Mouse (Mus musculus) heart, embryonic 10.5 days (tissue): Measurements from ENCODE around the gene Slc25a51. TPM values are rescaled to one million over a fixed set of nuclear protein-coding genes. Genes with fewer than 3 reads are reported as not detected.
A peak's percentile ranks its signal among the peaks of the same experiment; 100 is the strongest.

Source experiments
- DNase-seq: peaks from one replicate; pipeline ENCODE4 v3.0.0-alpha.2; 2017; ENCODE audit warnings: low spot score
- H3K27ac ChIP-seq: fragments of 300-500 bp; sonication (generic); 2 replicates; pipeline ENCODE4 v1.5.1; 2016; ENCODE audit warnings: mild to moderate bottlenecking
- H3K27me3 ChIP-seq: fragments of 300-500 bp; sonication (generic); 2 replicates; pipeline ENCODE4 v1.6.1; 2016; ENCODE audit warnings: mild to moderate bottlenecking; ENCODE audit not compliant: poor library complexity, insufficient read depth, severe bottlenecking
- H3K36me3 ChIP-seq: fragments of 300-500 bp; sonication (generic); 2 replicates; pipeline ENCODE4 v1.6.1; 2016; ENCODE audit warnings: mild to moderate bottlenecking, moderate library complexity
- H3K4me1 ChIP-seq: fragments of 300-500 bp; sonication (generic); 2 replicates; pipeline ENCODE4 v1.6.1; 2016; ENCODE audit warnings: mild to moderate bottlenecking
- H3K4me3 ChIP-seq: fragments of 300-500 bp; sonication (generic); 2 replicates; pipeline ENCODE4 v1.5.1; 2016; ENCODE audit warnings: mild to moderate bottlenecking, moderate library complexity
- H3K9me3 ChIP-seq: fragments of 300-500 bp; sonication (generic); 2 replicates; pipeline ENCODE4 v1.6.1; 2016; ENCODE audit warnings: mild to moderate bottlenecking, moderate library complexity
- WGBS: fragments of 180-500 bp; shearing (Covaris S2); methylation state at CpG from one replicate; pipeline ENCODE4 v1.1.7; 2016; 5-methylcytosine and 5-hydroxymethylcytosine counted together
- polyA plus RNA-seq: library from polyadenylated mRNA; unstranded; fragments of >200 nt; fragmentation: Nextera tagmentation; extraction: Ambion mirVana; gene quantifications from 2 replicates; pipeline ENCODE4 v1.2.1, GENCODE M21; 2016

Slc25a51 gene
- 66.2 and 77.3 TPM in 2 replicates for polyA plus RNA-seq

DNA sequence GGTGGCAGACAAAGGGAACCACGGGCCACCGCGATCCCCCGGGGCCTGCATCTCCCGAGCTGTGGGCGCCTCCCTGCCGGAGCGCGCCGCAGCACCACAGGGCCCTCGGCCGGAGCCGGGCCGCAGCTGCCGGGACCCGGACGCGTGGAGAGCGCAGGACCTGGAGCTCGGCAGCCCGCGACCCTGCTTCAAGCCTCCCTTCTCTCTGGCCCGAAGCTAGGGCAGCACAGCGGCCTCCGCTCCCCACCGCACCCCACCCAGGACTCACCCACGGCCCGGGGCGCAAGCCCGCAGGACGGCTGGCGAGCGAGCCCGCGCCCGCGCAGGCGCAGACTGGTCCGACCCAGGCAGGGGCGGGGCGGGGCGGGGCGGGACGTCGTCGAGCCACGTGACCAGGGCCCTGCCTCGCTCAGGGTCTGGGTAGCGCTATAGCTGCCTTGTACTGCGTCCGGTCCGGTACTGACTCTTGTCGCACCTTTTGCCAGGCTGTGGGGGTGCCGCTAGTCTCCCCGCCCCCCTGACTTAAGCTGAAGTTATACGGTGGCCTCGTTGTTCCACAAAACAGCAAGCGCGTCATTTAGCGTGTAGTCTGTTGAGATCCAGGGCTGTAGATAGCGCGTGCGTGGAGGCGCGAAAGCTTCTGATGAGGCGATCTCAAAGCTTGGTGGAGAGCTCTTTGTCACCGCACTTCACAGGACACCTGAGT, at the start of gene Slc25a51:
Gene Slc25a51, minus strand, starts transcription at position 340 of the 706 bp plus-strand sequence.
- under 1% methylated on average over 67 of the region's 67 CpGs for WGBS

GRCm38 (mm10) chr4:45457543-45457942, 49.0 kb upstream of the Slc25a51 start:
- Histone ChIP-seq H3K4me3 (no peak overlapping the region), H3K27ac (no peak overlapping the region), H3K36me3 (peaks cover 34% of the 10 kb centered on the region), H3K9me3 (no peaks in the 10 kb centered on the region), H3K4me1 (peaks cover 86% of the 10 kb centered on the region), H3K27me3 (0 out of 2 replicates have a peak, but pooled peaks cover 4% of the 10 kb centered on the region)
- DNase-seq, result no peak
- WGBS, result 86% methylated on average over 2 of the region's 2 CpGs

More for the DNA sequence above, at the start of gene Slc25a51:
- H3K36me3 ChIP-seq, result peaks cover 11% of the 10 kb centered on the region
- H3K4me1 ChIP-seq, result peaks cover 42% of the 10 kb centered on the region
- no peaks in the 10 kb centered on the region for H3K9me3 ChIP-seq
- peak; percentile 95 for DNase-seq
- peak within 1 kb of the TSS; percentile 98 for H3K27ac ChIP-seq
- 0 out of 2 replicates have a peak, but pooled peaks cover 9% of the 10 kb centered on the region for H3K27me3 ChIP-seq
- peak within 1 kb of the TSS; percentile 99 for H3K4me3 ChIP-seq

DNA sequence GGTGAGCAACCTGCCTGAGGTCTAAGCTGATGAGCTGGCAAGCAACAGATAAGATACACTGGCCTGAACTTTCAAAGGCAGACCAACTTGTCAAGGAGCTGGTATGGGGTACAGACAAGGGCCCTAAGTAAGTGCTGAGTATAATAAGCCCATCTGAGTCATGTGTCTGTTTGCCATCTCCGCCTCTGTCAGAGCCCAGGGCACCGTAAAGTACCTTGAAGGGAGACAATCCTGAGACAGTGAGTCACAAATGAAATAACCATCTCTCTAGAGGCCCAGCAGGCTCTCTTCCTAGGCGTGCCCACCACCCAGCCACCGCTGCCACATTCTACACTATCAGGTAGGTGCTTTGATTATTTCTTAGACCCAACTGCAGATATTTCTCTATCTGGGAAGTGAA, 46.4 kb upstream of the Slc25a51 start:
- Histone ChIP-seq H3K27ac (no peak overlapping the region), H3K4me3 (no peak overlapping the region), H3K27me3 (0 out of 2 replicates have a peak, but pooled peaks cover 4% of the 10 kb centered on the region), H3K4me1 (peaks cover 91% of the 10 kb centered on the region), H3K9me3 (no peaks in the 10 kb centered on the region), H3K36me3 (peaks cover 36% of the 10 kb centered on the region)
- DNase-seq, result no peak
- WGBS, result 64% methylated on average over 4 of the region's 4 CpGs

DNA sequence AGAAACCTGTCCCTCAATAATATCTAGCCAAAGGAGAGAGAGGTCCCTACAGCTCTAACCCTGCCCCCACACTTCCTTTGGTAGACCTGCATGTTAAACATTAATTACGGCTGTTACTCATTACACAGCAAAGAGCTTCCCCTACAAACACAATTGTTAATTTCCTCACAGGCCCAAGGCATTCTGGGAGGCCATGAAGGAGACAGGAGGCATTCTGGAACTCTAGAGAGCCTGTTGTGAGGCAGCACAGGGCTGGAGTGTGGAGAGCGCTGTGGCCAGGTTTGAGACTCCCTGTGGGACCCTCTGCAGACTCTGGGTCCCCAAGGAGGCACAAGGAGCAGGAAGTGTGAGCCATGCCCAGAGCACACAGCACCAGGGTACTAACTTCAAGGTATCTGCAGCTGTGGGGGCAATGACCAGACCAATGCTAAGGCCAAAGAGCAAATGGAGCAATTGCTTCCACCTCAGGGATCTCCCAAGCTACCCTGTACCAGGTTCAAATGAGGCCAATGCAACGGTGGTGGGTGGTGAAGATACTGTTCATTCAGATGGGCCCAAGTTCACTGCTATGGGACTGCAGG, 44.8 kb upstream of the Slc25a51 start:
- Histone ChIP-seq H3K4me3 (no peak overlapping the region), H3K27ac (no peak overlapping the region; the same call in 1 of the 2 replicates), H3K27me3 (0 out of 2 replicates have a peak, but pooled peaks cover 4% of the 10 kb centered on the region), H3K9me3 (no peaks in the 10 kb centered on the region), H3K36me3 (peaks cover 36% of the 10 kb centered on the region), H3K4me1 (peaks cover 86% of the 10 kb centered on the region)
- no peak for DNase-seq
- 78% methylated on average over 3 of the region's 3 CpGs for whole genome bisulfite sequencing

- Histone ChIP-seq H3K4me1 (peaks cover 86% of the 10 kb centered on the region), H3K4me3 (no peak overlapping the region), H3K27ac (peak overlapping the region; percentile 79), H3K36me3 (peaks cover 32% of the 10 kb centered on the region), H3K9me3 (no peaks in the 10 kb centered on the region), H3K27me3 (0 out of 2 replicates have a peak, but pooled peaks cover 5% of the 10 kb centered on the region)
- 70% methylated on average over 7 of the region's 7 CpGs for WGBS
- no peak for DNase-seq
Measured at GRCm38 (mm10) chr4:45452569-45453111, 44.1 kb upstream of the Slc25a51 start.

- Histone ChIP-seq H3K27ac (no peak overlapping the region), H3K4me3 (no peak overlapping the region), H3K36me3 (peaks cover 13% of the 10 kb centered on the region), H3K9me3 (no peaks in the 10 kb centered on the region), H3K4me1 (peaks cover 94% of the 10 kb centered on the region), H3K27me3 (0 out of 2 replicates have a peak, but pooled peaks cover 3% of the 10 kb centered on the region)
- DNase-seq, result no peak
- 76% methylated on average over 5 of the region's 5 CpGs for WGBS
Measured at GRCm38 (mm10) chr4:45449012-45449411, 40.4 kb upstream of the Slc25a51 start.

- DNase-seq, result no peak
- Histone ChIP-seq H3K27ac (no peak overlapping the region), H3K27me3 (0 out of 2 replicates have a peak, but pooled peaks cover 3% of the 10 kb centered on the region), H3K4me3 (no peak overlapping the region), H3K4me1 (peaks cover 94% of the 10 kb centered on the region), H3K9me3 (no peaks in the 10 kb centered on the region), H3K36me3 (peaks cover 15% of the 10 kb centered on the region)
- 83% methylated on average over 7 of the region's 7 CpGs for WGBS
Measured at GRCm38 (mm10) chr4:45448481-45448880, 39.9 kb upstream of the Slc25a51 start.

GRCm38 (mm10) chr4:45447196-45447595, 38.6 kb upstream of the Slc25a51 start:
- 91% methylated on average over 5 of the region's 5 CpGs for WGBS
- peak overlapping the region; percentile 80 for H3K27ac ChIP-seq

DNA sequence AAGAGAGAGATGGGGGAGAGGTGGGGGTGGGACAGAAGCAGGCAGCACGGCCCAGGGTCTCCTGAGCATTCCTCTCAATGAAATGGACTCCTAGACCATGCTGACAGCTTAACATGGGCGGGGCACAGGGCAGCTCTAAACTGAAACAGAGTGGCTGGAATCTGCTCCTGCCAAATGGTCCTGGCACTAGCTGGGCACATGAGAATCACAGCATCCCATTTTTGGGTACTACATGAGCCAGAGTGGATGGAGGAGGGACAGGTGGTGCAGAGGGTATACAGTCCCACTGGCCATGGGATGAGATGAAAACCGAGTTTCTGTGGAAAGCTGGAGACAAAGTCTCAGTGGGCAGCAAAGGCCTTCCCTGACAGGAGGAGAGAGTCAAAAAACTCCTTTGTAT, 36.7 kb upstream of the Slc25a51 start:
- Histone ChIP-seq H3K36me3 (peaks cover 20% of the 10 kb centered on the region; the same call in 1 of the 2 replicates), H3K4me1 (peaks cover 94% of the 10 kb centered on the region)
- no peak for DNase-seq

More at GRCm38 (mm10) chr4:45447196-45447595, 38.6 kb upstream of the Slc25a51 start:
- DNase-seq, result no peak
- H3K9me3 ChIP-seq, result no peaks in the 10 kb centered on the region
- H3K4me3 ChIP-seq, result no peak overlapping the region
- H3K27me3 ChIP-seq, result 0 out of 2 replicates have a peak, but pooled peaks cover 3% of the 10 kb centered on the region
- H3K4me1 ChIP-seq, result peaks cover 94% of the 10 kb centered on the region
- peaks cover 18% of the 10 kb centered on the region for H3K36me3 ChIP-seq

GRCm38 (mm10) chr4:45444813-45445212, 36.2 kb upstream of the Slc25a51 start:
- DNase-seq, result peak; percentile 95
- H3K27me3 ChIP-seq, result peaks cover 12% of the 10 kb centered on the region; the same call in 1 of the 2 replicates
- no peaks in the 10 kb centered on the region for H3K9me3 ChIP-seq
- peaks cover 23% of the 10 kb centered on the region; the same call in 1 of the 2 replicates for H3K36me3 ChIP-seq
- peak overlapping the region; percentile 80 for H3K27ac ChIP-seq
- peaks cover 94% of the 10 kb centered on the region for H3K4me1 ChIP-seq
- WGBS, result 14% methylated on average over 4 of the region's 4 CpGs
- no peak overlapping the region for H3K4me3 ChIP-seq

More for the DNA sequence above, 36.7 kb upstream of the Slc25a51 start:
- Histone ChIP-seq H3K27me3 (peaks cover 10% of the 10 kb centered on the region; the same call in 1 of the 2 replicates), H3K4me3 (0 out of 2 replicates have a peak overlapping the region, but pooled peaks have one; percentile 22), H3K27ac (peak overlapping the region; percentile 80), H3K9me3 (no peaks in the 10 kb centered on the region)
- WGBS, result 44% methylated on average over 3 of the region's 3 CpGs

DNA sequence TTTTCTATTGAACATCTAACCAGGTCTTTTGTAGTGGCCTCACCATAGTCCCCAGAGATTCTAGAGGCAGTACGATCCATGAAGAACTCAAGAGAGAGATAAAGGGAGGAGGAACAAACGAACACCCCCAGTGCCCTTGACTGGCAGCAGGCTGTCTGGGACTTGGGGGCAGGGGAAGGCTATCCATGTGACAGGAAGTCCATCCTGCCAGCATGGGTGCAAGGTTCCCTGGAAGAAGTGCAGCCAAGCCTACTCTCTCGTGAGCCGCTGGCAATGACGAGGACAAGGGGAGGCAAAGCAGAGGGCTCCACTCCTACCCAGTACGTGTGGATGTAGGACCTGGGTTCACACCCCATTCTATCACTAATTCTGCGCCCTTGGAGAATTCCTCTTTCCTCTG, 35.1 kb upstream of the Slc25a51 start:
- peaks cover 12% of the 10 kb centered on the region; the same call in 1 of the 2 replicates for H3K27me3 ChIP-seq
- peaks cover 100% of the 10 kb centered on the region for H3K4me1 ChIP-seq

DNA sequence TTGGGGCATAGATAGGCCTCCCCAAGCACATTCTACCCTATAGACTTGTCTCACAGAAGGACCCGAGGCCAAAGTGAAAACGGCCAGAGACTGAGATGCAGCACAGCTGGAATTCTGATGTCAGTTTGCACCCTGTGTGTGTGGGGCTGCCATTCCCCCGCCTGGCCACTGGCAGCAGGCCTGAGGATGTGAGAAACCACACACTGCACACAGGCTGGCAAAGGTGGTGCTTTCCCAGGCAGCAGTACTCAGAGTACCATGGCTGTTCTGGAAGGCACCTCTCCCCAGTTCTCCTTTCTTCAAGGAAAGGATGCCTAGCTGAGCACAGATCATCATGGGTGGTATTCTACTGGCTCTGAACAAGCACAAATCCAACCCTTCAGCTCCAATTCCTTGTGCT, 33.7 kb upstream of the Slc25a51 start:
- 69% methylated on average over 3 of the region's 3 CpGs for WGBS
- H3K36me3 ChIP-seq, result peaks cover 28% of the 10 kb centered on the region; the same call in 1 of the 2 replicates
- no peak overlapping the region for H3K27ac ChIP-seq
- no peak overlapping the region for H3K4me3 ChIP-seq
- no peak for DNase-seq
- peaks cover 19% of the 10 kb centered on the region; the same call in 1 of the 2 replicates for H3K27me3 ChIP-seq
- peaks cover 100% of the 10 kb centered on the region for H3K4me1 ChIP-seq
- H3K9me3 ChIP-seq, result no peaks in the 10 kb centered on the region

More for the DNA sequence above, 35.1 kb upstream of the Slc25a51 start:
- no peak overlapping the region for H3K4me3 ChIP-seq
- H3K9me3 ChIP-seq, result no peaks in the 10 kb centered on the region
- peaks cover 27% of the 10 kb centered on the region; the same call in 1 of the 2 replicates for H3K36me3 ChIP-seq
- WGBS, result 69% methylated on average over 7 of the region's 7 CpGs
- DNase-seq, result no peak
- peak overlapping the region; percentile 80; the same call in 1 of the 2 replicates for H3K27ac ChIP-seq
